Mouse (Mus musculus) CH12.LX (cell line): ENCODE results near the gene Cyp2f2. TPM values are rescaled to one million over a fixed set of nuclear protein-coding genes. Genes with fewer than 3 reads are reported as not detected.
A peak's percentile ranks its signal among the peaks of the same experiment; 100 is the strongest.

Experiments
- DNase-seq: peaks from one replicate; pipeline ENCODE4 v3.0.0-alpha.2; 2013; ENCODE audit errors: extremely low read depth
- H3K27ac ChIP-seq: 2 replicates; pipeline ENCODE4 v1.5.1; 2012; ENCODE audit warnings: low read depth, mild to moderate bottlenecking, control low read depth, moderate library complexity; ENCODE audit not compliant: insufficient read depth
- H3K27me3 ChIP-seq: replicated peaks from 2 replicates; pipeline ENCODE3; 2012; ENCODE audit warnings: inconsistent platforms
- H3K36me3 ChIP-seq, 2 experiments: replicated peaks in 1 of 2; 2 replicates each; pipeline versions ENCODE3 to v1.6.1; 2012; ENCODE audit warnings: inconsistent platforms in 1 of 2, low read length in 1 of 2, mild to moderate bottlenecking in 1 of 2, mixed read lengths in 1 of 2, moderate library complexity in 1 of 2; ENCODE audit not compliant: control insufficient read depth in 1 of 2, insufficient read depth in 1 of 2
- H3K4me1 ChIP-seq, 2 experiments: 2 replicates each; pipeline ENCODE4 v1.6.1; 2012; ENCODE audit warnings: inconsistent platforms in 1 of 2, moderate library complexity in 1 of 2; ENCODE audit not compliant: insufficient read depth in 2 of 2, control insufficient read depth in 1 of 2
- H3K4me2 ChIP-seq: 2 replicates; pipeline ENCODE4 v1.6.1; 2012; ENCODE audit warnings: low read depth, mild to moderate bottlenecking, control low read depth; ENCODE audit not compliant: poor library complexity, insufficient read depth, severe bottlenecking
- H3K4me3 ChIP-seq, 3 experiments: fragments of 150-350 bp in 1 of 3; sonication (generic) in 1 of 3; replicated peaks in 1 of 3; 2 replicates each; pipeline versions ENCODE3 to v1.5.1; 2011 to 2012; ENCODE audit warnings: low read depth in 2 of 3, low read length in 2 of 3, mild to moderate bottlenecking in 2 of 3, moderate library complexity in 2 of 3, control low read depth in 1 of 3, improper control_type of control experiment in 1 of 3, inconsistent platforms in 1 of 3, mixed read lengths in 1 of 3; ENCODE audit not compliant: poor library complexity in 1 of 3
- H3K79me2 ChIP-seq: replicated peaks from 2 replicates; pipeline ENCODE4 v1.6.1; 2012; ENCODE audit warnings: mild to moderate bottlenecking, moderate library complexity; ENCODE audit not compliant: control insufficient read depth, poor library complexity, insufficient read depth, severe bottlenecking; ENCODE audit errors: extremely low read depth
- H3K9ac ChIP-seq: 2 replicates; pipeline ENCODE4 v1.6.1; 2012; ENCODE audit warnings: low read depth, mild to moderate bottlenecking, control low read depth, moderate library complexity; ENCODE audit not compliant: insufficient read depth
- H3K9me3 ChIP-seq: replicated peaks from 2 replicates; pipeline ENCODE3; 2012; ENCODE audit warnings: low read length, inconsistent platforms, mixed read lengths
- CHD1 ChIP-seq: IDR thresholded peaks from 2 replicates; pipeline ENCODE4 v1.6.1; 2012; ENCODE audit warnings: low read depth, low read length, improper control_type of control experiment, inconsistent platforms
- E2F4 ChIP-seq: IDR thresholded peaks from 2 replicates; pipeline ENCODE4 v1.6.1; 2011; ENCODE audit warnings: low read depth, low read length, improper control_type of control experiment; ENCODE audit not compliant: insufficient replicate concordance
- EP300 ChIP-seq: IDR thresholded peaks from 2 replicates; pipeline ENCODE4 v1.6.1; 2011; ENCODE audit warnings: low read length, improper control_type of control experiment
- ETS1 ChIP-seq: conservative IDR thresholded peaks from 2 replicates; pipeline ENCODE4 v1.6.1; 2012; ENCODE audit warnings: low read depth, mild to moderate bottlenecking, inconsistent platforms, low read length, improper control_type of control experiment, moderate library complexity
- GABPA ChIP-seq: IDR thresholded peaks from 2 replicates; pipeline ENCODE4 v1.6.1; 2012; ENCODE audit warnings: low read depth, low read length, improper control_type of control experiment, inconsistent platforms; ENCODE audit not compliant: insufficient replicate concordance
- JUN ChIP-seq: IDR thresholded peaks from 2 replicates; pipeline ENCODE4 v1.6.1; 2011; ENCODE audit warnings: low read depth, mild to moderate bottlenecking, low read length, improper control_type of control experiment, moderate library complexity; ENCODE audit not compliant: insufficient read depth
- MAZ ChIP-seq: IDR thresholded peaks from 2 replicates; pipeline ENCODE4 v1.6.1; 2012; ENCODE audit warnings: low read depth, mild to moderate bottlenecking, inconsistent platforms, low read length, improper control_type of control experiment, moderate library complexity
- MXI1 ChIP-seq: IDR thresholded peaks from 2 replicates; pipeline ENCODE4 v1.6.1; 2011; ENCODE audit warnings: mild to moderate bottlenecking, low read depth, low read length, improper control_type of control experiment
- MYC ChIP-seq: IDR thresholded peaks from 2 replicates; pipeline ENCODE4 v1.6.1; 2011; ENCODE audit warnings: low read depth, mild to moderate bottlenecking, improper control_type of control experiment, low read length
- NELFE ChIP-seq: IDR thresholded peaks from 2 replicates; pipeline ENCODE4 v1.6.1; 2011; ENCODE audit warnings: low read depth, low read length, improper control_type of control experiment
- NRF1 ChIP-seq: IDR thresholded peaks from 2 replicates; pipeline ENCODE4 v1.6.1; 2014; ENCODE audit warnings: low read depth, mild to moderate bottlenecking, inconsistent platforms, low read length, improper control_type of control experiment, moderate library complexity
- PAX5 ChIP-seq: IDR thresholded peaks from 2 replicates; pipeline ENCODE4 v1.6.1; 2012; ENCODE audit warnings: low read length, inconsistent platforms, mixed read lengths
- POLR2A ChIP-seq: IDR thresholded peaks from 2 replicates; pipeline ENCODE4 v1.6.1; 2011; ENCODE audit warnings: low read depth, mild to moderate bottlenecking, improper control_type of control experiment, low read length
- RAD21 ChIP-seq: IDR thresholded peaks from 2 replicates; pipeline ENCODE4 v1.6.1; 2011; ENCODE audit warnings: low read depth, mild to moderate bottlenecking, low read length, improper control_type of control experiment, moderate library complexity
- RCOR1 ChIP-seq: conservative IDR thresholded peaks from 2 replicates; pipeline ENCODE4 v1.6.1; 2012; ENCODE audit warnings: low read depth, mild to moderate bottlenecking, inconsistent platforms, low read length, improper control_type of control experiment
- SIN3A ChIP-seq: IDR thresholded peaks from 2 replicates; pipeline ENCODE4 v1.6.1; 2012; ENCODE audit warnings: low read length, improper control_type of control experiment, inconsistent platforms
- TCF12 ChIP-seq: IDR thresholded peaks from 2 replicates; pipeline ENCODE4 v1.6.1; 2014; ENCODE audit warnings: low read depth, mild to moderate bottlenecking, inconsistent platforms, low read length, improper control_type of control experiment
- UBTF ChIP-seq: IDR thresholded peaks from 2 replicates; pipeline ENCODE4 v1.6.1; 2012; ENCODE audit warnings: low read depth, mild to moderate bottlenecking, inconsistent platforms, low read length, improper control_type of control experiment, moderate library complexity
- ZNF384 ChIP-seq: IDR thresholded peaks from 2 replicates; pipeline ENCODE4 v1.6.1; 2012; ENCODE audit warnings: low read depth, low read length, improper control_type of control experiment, inconsistent platforms
- dilution Hi-C: fragments of 300-500 bp; cut with MboI; formaldehyde crosslinking; loops from 2 replicates; pipeline ENCODE4 v1.14.3; 2020; ENCODE audit warnings: low sequenced_read_pairs; ENCODE audit not compliant: extremely low pct_unique_long_range_greater_than_20kb, extremely low pct_ligation_motif_present
- in situ Hi-C: fragments of 300-500 bp; cut with MboI; formaldehyde crosslinking; loops from 3 replicates; pipeline ENCODE4 v1.14.3; 2019; ENCODE audit warnings: low sequenced_read_pairs, low pct_ligation_motif_present, low pct_unique_long_range_greater_than_20kb, mixed read lengths
- polyA plus RNA-seq: library from polyadenylated mRNA; unstranded; fragments of >175 nt; gene quantifications from 2 replicates; pipeline ENCODE4 v1.2.1, GENCODE M21; 2012; ENCODE audit warnings: low read depth; ENCODE audit not compliant: insufficient read length
- total RNA-seq, 2 experiments: library from RNA; depleted of rRNA; stranded (reverse); fragments of 300-350 nt in 1 of 2; fragments of >200 nt in 1 of 2; gene quantifications; 2 replicates each; pipeline ENCODE4 v1.2.3; 2012 to 2014

Gene Cyp2f2
- total and polyA plus RNA-seq, 3 experiments, result not detected

DNA sequence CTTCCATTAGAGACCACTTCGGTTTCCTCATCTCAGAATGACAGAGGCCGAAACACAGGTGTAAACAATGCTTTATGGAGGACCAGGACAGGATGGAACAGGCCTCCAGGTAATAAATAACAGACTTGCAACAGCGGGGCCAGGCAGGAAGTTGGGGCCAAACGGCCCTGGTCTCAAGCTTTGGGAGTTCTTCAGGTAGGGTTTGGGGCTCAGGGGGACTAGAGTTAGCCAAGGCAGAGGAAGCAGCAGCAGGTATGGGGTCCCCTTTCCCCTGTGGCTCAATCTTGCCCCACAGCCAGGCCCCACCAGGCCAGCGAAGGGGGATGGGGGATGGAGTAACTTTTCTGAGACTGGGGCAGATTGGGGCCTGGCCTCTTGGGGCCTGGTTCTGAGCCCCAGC is 48.7 kb downstream of the Cyp2f2 start:
- DNase-seq, result no peak
- no peak for TF ChIP-seq JUN
- TF ChIP-seq RAD21, result no peak
- TF ChIP-seq ETS1, result no peak
- no peak for TF ChIP-seq CHD1
- TF ChIP-seq NELFE, result no peak
- TF ChIP-seq MXI1, result no peak
- no peak for TF ChIP-seq MAZ
- TF ChIP-seq, all 38 proteins: peak for 0
- Histone ChIP-seq H3K4me2 (peak overlapping the region; percentile 33; the same call in 1 of the 2 replicates), H3K9ac (peak overlapping the region; percentile 59), H3K27me3 (no peaks in the 10 kb centered on the region), H3K9me3 (no peaks in the 10 kb centered on the region), H3K36me3 (peaks cover 35 to 61% of the 10 kb centered on the region in 2 experiments), H3K27ac (peak overlapping the region; percentile 99), H3K4me1 (peaks cover 21 to 60% of the 10 kb centered on the region in 2 experiments), H3K79me2 (peaks cover 25% of the 10 kb centered on the region), H3K4me3 (peak overlapping the region in 1 of 3 experiments; percentile 50)
- dilution Hi-C loops (no loop called here), in situ Hi-C loops (no loop called here)

DNA sequence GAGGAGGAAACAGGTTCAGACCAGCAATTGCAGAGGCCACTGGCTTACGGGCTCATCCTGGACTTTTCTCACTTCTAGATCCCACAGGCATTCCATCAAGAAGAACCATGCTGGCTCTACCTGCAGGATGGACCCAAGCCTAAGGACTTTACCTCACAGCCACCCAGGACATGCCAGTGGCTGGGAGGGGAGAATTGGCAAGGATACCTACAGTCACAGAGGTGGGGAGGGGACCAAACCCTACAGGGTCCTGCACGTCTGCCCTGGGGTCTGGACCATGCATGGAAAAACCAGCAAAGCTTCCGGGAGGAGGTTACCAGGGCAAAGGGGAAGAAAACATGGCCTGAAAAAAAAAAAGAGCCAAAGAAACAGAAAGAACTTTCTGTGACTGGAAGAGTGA is 51.3 kb downstream of the Cyp2f2 start:
- no peak overlapping the region for H3K9ac ChIP-seq
- H3K27me3 ChIP-seq, result no peaks in the 10 kb centered on the region
- peaks cover 18 to 82% of the 10 kb centered on the region in 2 experiments for H3K4me1 ChIP-seq
- dilution Hi-C loops (no loop called here), in situ Hi-C loops (no loop called here)
- no peak overlapping the region for H3K4me3 ChIP-seq
- H3K4me2 ChIP-seq, result no peak overlapping the region
- peaks cover 50 to 71% of the 10 kb centered on the region in 2 experiments for H3K36me3 ChIP-seq
- no peaks in the 10 kb centered on the region for H3K9me3 ChIP-seq
- no peak for DNase-seq
- TF ChIP-seq MXI1 (no peak), SIN3A (no peak), GABPA (no peak), TCF12 (no peak), PAX5 (no peak), JUN (no peak), NRF1 (no peak), CHD1 (no peak), MYC (no peak), UBTF (no peak), RCOR1 (no peak), ZNF384 (no peak), EP300 (no peak), POLR2A (no peak), E2F4 (no peak), MAZ (no peak)
- H3K79me2 ChIP-seq, result no peaks in the 10 kb centered on the region
- H3K27ac ChIP-seq, result no peak overlapping the region; the same call in 1 of the 2 replicates
